Mouse (Mus musculus): ENCODE measurements around the gene Fam160a1. TPM values are rescaled to one million over a fixed set of nuclear protein-coding genes. Genes with fewer than 3 reads are reported as not detected.

Gene Fam160a1
- 10 to 100 TPM; 47.1 to 51.1 TPM for total RNA-seq (2021)
- long read RNA-seq, experiment 1, partial matches to known transcripts: 6 of 70 reads
- long read RNA-seq, experiment 1, other reads (novel, unspliced or antisense): 60 of 70 reads
- long read RNA-seq, experiment 2, full-length matches to known transcripts: 8 of 62 reads
- long read RNA-seq, experiment 2, partial matches to known transcripts: 3 of 62 reads
- long read RNA-seq, experiment 2, other reads (novel, unspliced or antisense): 51 of 62 reads

- DNase-seq: no peak
These were observed at the start of gene Fam160a1 for GRCm38 (mm10) chr3:85817191-85817590. Fam160a1 (minus strand) TSS chr3:85817291.

- no peak for DNase-seq
These were observed 46.9 kb upstream of the Fam160a1 start for GRCm38 (mm10) chr3:85863996-85864395.

- no peak for DNase-seq
These were observed 45.8 kb upstream of the Fam160a1 start for GRCm38 (mm10) chr3:85862886-85863285.

- DNase-seq: no peak
These were observed 43.9 kb upstream of the Fam160a1 start for GRCm38 (mm10) chr3:85860996-85861395.

GRCm38 (mm10) chr3:85859311-85859710 is 42.2 kb upstream of the Fam160a1 start:
- no peak for DNase-seq

- peak; percentile 25 for DNase-seq
These were observed 41.3 kb upstream of the Fam160a1 start for GRCm38 (mm10) chr3:85858140-85859135.

- no peak for DNase-seq
These were observed 40.0 kb upstream of the Fam160a1 start for GRCm38 (mm10) chr3:85857083-85857482.

- DNase-seq: no peak
These were observed 38.9 kb upstream of the Fam160a1 start for GRCm38 (mm10) chr3:85855947-85856346.

GRCm38 (mm10) chr3:85855043-85855442 is 38.0 kb upstream of the Fam160a1 start:
- DNase-seq: no peak

- DNase-seq: no peak
These were observed 37.1 kb upstream of the Fam160a1 start for GRCm38 (mm10) chr3:85854143-85854542.

- no peak for DNase-seq
These were observed 36.6 kb upstream of the Fam160a1 start for GRCm38 (mm10) chr3:85853715-85854114.

- DNase-seq: no peak
These were observed 33.0 kb upstream of the Fam160a1 start for GRCm38 (mm10) chr3:85850079-85850478.

- no peak for DNase-seq
These were observed 29.2 kb upstream of the Fam160a1 start for GRCm38 (mm10) chr3:85846316-85846715.

GRCm38 (mm10) chr3:85845341-85845740 is 28.2 kb upstream of the Fam160a1 start:
- DNase-seq: no peak

- no peak for DNase-seq
These were observed 25.8 kb upstream of the Fam160a1 start for GRCm38 (mm10) chr3:85842881-85843218.

GRCm38 (mm10) chr3:85842177-85842880 is 25.2 kb upstream of the Fam160a1 start:
- no peak for DNase-seq

GRCm38 (mm10) chr3:85841454-85842176 is 24.5 kb upstream of the Fam160a1 start:
- DNase-seq: no peak

- no peak for DNase-seq
These were observed 16.5 kb upstream of the Fam160a1 start for GRCm38 (mm10) chr3:85833627-85834026.

GRCm38 (mm10) chr3:85832490-85833155 is 15.5 kb upstream of the Fam160a1 start:
- no peak for DNase-seq

- no peak for DNase-seq
These were observed 14.7 kb upstream of the Fam160a1 start for GRCm38 (mm10) chr3:85831785-85832184.

GRCm38 (mm10) chr3:85829047-85829446 is 12.0 kb upstream of the Fam160a1 start:
- peak; percentile 38 for DNase-seq
